Mouse (Mus musculus) E14TG2a.4 (cell line): ENCODE results near the gene Igfbp1.

Source experiments
- CTCF ChIP-seq: conservative IDR thresholded peaks from 2 replicates; pipeline ENCODE4 v1.5.1; 2014; ENCODE audit warnings: low read length
- NANOG ChIP-seq: IDR thresholded peaks from 2 replicates; pipeline ENCODE4 v1.6.1; 2014; ENCODE audit warnings: borderline replicate concordance, low read length, mixed read lengths

- TF ChIP-seq CTCF (no peak), NANOG (no peak)
These were observed 18.3 kb upstream of the Igfbp1 start for GRCm38 (mm10) chr11:7179276-7179675.
